Mouse (Mus musculus): ENCODE results near the gene Camk2n1. TPM values are rescaled to one million over a fixed set of nuclear protein-coding genes. Genes with fewer than 3 reads are reported as not detected.

Gene Camk2n1
- polyA plus RNA-seq, 1 experiment from 2014 or later = 14.8 TPM

- H3K4me3 ChIP-seq = peak overlapping the region; percentile 17
- no peaks in the 10 kb centered on the region for H3K9me3 ChIP-seq
- ATAC-seq (ENCODE audit: low FRiP score) = peak; percentile 83
- H3K27me3 ChIP-seq = peaks cover 4% of the 10 kb centered on the region; the same call in 1 of the 2 replicates
- H3K4me2 ChIP-seq = peak overlapping the region; percentile 46
- no peaks in the 10 kb centered on the region for H3K36me3 ChIP-seq
- H3K4me1 ChIP-seq (replicated peaks) = peaks cover 39% of the 10 kb centered on the region
- H3K9ac ChIP-seq = peak overlapping the region; percentile 56
- H3K27ac ChIP-seq = peak overlapping the region; percentile 87
- WGBS = 0% methylated on average over 16 of the region's 16 CpGs
Observed at GRCm38 (mm10) chr4:138504632-138505101, 50.6 kb downstream of the Camk2n1 start.

GRCm38 (mm10) chr4:138505171-138505870 is 51.2 kb downstream of the Camk2n1 start:
- no peaks in the 10 kb centered on the region for H3K36me3 ChIP-seq
- peaks cover 4% of the 10 kb centered on the region; the same call in 1 of the 2 replicates for H3K27me3 ChIP-seq
- ATAC-seq (ENCODE audit: low FRiP score) = peak; percentile 76
- H3K9ac ChIP-seq = peak overlapping the region; percentile 56
- H3K4me1 ChIP-seq (replicated peaks) = peaks cover 39% of the 10 kb centered on the region
- peak overlapping the region; percentile 46 for H3K4me2 ChIP-seq
- H3K27ac ChIP-seq = peak overlapping the region; percentile 87
- H3K4me3 ChIP-seq = peak overlapping the region; percentile 17
- H3K9me3 ChIP-seq = no peaks in the 10 kb centered on the region
- WGBS = 3% methylated on average over 10 of the region's 10 CpGs

DNA sequence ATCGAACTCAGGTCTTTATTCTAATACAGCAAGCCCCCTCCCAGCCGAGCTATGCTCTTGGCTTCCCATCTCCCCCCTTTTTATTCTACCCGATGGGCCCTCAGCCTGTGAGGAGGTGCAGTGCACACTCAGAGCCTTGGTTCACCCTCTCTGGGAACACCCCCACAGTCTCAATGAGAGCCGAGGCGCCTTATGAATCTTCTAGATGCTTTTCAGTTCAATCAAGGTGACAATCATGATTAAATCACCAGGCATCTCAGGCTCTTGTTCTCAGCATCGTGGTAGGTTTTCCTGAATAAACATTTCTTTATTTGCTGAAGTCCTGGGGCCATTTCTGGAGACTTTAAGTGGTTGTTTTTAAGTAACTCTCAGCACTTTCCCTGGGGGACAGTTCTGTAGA is 53.8 kb downstream of the Camk2n1 start:
- Histone ChIP-seq H3K27ac (no peak overlapping the region), H3K4me2 (no peak overlapping the region), H3K9me3 (no peaks in the 10 kb centered on the region), H3K9ac (no peak overlapping the region), H3K36me3 (no peaks in the 10 kb centered on the region), H3K4me1 (replicated peaks) (peaks cover 39% of the 10 kb centered on the region), H3K4me3 (no peak overlapping the region), H3K27me3 (peaks cover 4% of the 10 kb centered on the region; the same call in 1 of the 2 replicates)
- 61% methylated on average over 6 of the region's 6 CpGs for WGBS
- ATAC-seq (ENCODE audit: low FRiP score) = no peak

Other genes with a start within 250 kb of the Camk2n1 start
- gene Hp1bp3, start 238.0 kb upstream of the Camk2n1 start, polyA plus RNA-seq (2015; fragmentation: Nextera tagmentation; extraction: Ambion mirVana) = 220 and 233 TPM in 2 replicates
- 11.1 and 12.3 TPM in 2 replicates for gene Sh2d5, start 203.9 kb upstream of the Camk2n1 start, polyA plus RNA-seq (2015; fragmentation: Nextera tagmentation; extraction: Ambion mirVana)
- 2.5 and 2.6 TPM in 2 replicates for gene Kif17, start 203.9 kb upstream of the Camk2n1 start, polyA plus RNA-seq (2015; fragmentation: Nextera tagmentation; extraction: Ambion mirVana)
- 208 and 213 TPM in 2 replicates for gene Ddost, start 149.6 kb upstream of the Camk2n1 start, polyA plus RNA-seq (2015; fragmentation: Nextera tagmentation; extraction: Ambion mirVana)
- 91.0 and 93.8 TPM in 2 replicates for gene Pink1, start 128.0 kb upstream of the Camk2n1 start, polyA plus RNA-seq (2015; fragmentation: Nextera tagmentation; extraction: Ambion mirVana)
- gene Cda, start 86.3 kb upstream of the Camk2n1 start, polyA plus RNA-seq (2015; fragmentation: Nextera tagmentation; extraction: Ambion mirVana) = 4.0 and 4.1 TPM in 2 replicates
- 3.0 and 3.5 TPM in 2 replicates for gene Fam43b, start 57.8 kb upstream of the Camk2n1 start, polyA plus RNA-seq (2015; fragmentation: Nextera tagmentation; extraction: Ambion mirVana)
- 20.9 and 21.4 TPM in 2 replicates for gene Mul1, start 19.6 kb upstream of the Camk2n1 start, polyA plus RNA-seq (2015; fragmentation: Nextera tagmentation; extraction: Ambion mirVana)
- 1.3 TPM in 2 replicates for gene Vwa5b1, start 181.6 kb downstream of the Camk2n1 start, polyA plus RNA-seq (2015; fragmentation: Nextera tagmentation; extraction: Ambion mirVana)